Mouse (Mus musculus): ENCODE measurements around the gene Casd1.

DNA sequence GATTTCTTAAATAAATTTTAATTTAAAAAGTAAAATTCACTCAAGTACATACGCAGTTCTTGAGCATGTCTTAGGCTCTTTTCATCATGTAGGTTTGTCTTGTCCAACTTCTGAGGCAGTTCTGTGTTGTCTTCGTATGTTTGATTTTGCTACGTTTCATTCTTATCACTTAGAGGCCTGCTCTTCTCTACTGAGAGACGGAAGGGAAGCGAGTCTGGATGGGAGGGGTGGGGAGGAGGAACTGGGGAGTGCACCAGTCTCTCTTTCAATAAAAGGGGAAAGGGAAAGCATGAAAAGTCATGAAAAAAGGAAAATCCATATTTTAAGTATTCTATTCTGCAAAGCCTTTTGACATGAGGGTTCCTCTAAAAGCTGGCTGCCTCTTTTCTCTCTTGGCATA is 54.8 kb downstream of the Casd1 start:
- no peak for TF ChIP-seq POLR2A (IDR thresholded peaks at IDR 0.05; ENCODE audit: low read depth, low read length)
- no peak for TF ChIP-seq CTCF (conservative IDR thresholded peaks at IDR 0.05; ENCODE audit: insufficient read depth, insufficient read length, low read depth, low read length)

Measured in kidney, adult 2 months (tissue).